Mouse (Mus musculus) neutrophil, adult 5-6 weeks (primary cell): ENCODE data around the gene Snx15. TPM values are rescaled to one million over a fixed set of nuclear protein-coding genes. Genes with fewer than 3 reads are reported as not detected.
"Not testable (repeated sequence)": the region's sequence is repeated elsewhere in the genome, so short reads cannot be mapped to it uniquely, and the experiment has no call there.

ENCODE experiments used
- ATAC-seq: fragments of 151-379, 151-347 bp; 2 replicates; pipeline ENCODE4 v1.8.0; 2017; ENCODE audit warnings: mild to moderate bottlenecking, moderate TSS enrichment; ENCODE audit not compliant: insufficient number of reproducible peaks, poor library complexity, low FRiP score, severe bottlenecking; ENCODE audit errors: extremely low read depth
- total RNA-seq: library from RNA; stranded (forward); fragments of 200-1000 nt; gene quantifications from 2 replicates; pipeline ENCODE4 v1.2.3, GENCODE M21; 2017

The Snx15 gene
- 9.1 and 9.8 TPM in 2 replicates for total RNA-seq

DNA sequence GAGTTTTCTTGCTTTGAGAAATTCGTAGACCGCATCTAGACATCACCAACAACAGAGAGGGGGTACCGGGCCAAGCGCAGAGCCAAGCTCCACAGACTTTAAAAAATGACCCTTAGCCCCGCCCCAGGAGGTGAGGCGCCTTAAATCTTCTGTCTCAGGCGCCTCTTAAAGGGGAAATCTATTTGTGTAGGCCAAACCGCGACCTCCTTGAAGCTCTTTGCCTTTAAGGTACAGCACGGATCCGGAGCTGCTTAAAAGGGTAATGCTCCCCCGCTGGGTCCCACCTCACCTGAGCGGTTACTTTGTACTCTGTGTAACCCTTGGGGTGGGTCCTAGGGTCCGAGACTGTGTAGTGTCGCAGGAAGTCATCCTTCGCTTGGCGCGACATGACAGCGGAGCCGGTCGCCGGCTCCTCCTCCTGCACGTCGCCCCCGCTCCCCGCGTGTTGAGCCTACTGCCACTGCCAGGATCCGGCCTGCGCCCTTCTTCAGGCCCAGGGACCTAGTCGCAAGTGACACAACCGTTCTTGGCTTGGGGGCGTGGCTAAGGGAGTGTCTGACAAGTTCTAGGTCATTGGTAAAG, at the start of gene Snx15:
Gene Snx15, minus strand, starts transcription at position 545 of the 582 bp plus-strand sequence.
- ATAC-seq, result peak; percentile 87

DNA sequence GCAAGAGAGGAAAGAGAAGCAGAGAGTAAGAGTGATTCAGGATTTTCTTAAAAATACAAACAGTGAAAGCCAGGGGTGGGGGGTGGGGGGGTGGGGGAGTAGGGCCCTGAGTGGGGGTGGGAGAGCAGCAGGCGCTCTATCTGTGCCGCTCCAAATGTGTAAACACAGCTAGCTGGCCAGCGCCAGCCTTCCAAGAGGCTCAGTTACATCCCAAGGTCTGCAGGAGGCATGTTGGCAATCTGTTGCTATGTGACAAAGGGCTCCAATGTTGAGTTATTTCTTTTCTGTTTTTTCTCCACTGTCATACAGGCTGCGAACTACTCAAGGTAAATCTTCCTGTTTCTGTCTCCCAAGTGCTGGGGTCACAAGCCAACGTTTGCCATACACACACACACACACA, 46.7 kb upstream of the Snx15 start:
- ATAC-seq, result no peak

DNA sequence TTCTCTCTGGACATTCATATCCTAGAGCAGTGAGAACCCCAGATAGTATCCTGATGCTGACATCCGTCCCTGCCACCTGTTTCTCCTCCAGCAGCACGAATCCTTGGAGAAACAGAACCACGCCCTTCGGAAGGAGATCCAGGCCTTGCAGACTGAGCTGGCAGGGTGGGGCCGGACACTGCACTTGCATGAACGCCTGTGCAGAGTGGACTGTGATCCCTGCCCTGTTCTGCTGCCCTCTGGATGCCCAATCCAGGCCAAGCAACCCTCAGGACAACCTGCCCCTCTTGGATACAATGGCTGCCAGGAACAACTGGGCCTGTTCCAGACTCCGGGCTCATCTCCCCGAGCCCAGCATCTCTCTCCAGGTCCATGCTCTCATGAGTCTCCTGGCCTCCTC, 43.1 kb upstream of the Snx15 start:
- no peak for ATAC-seq

DNA sequence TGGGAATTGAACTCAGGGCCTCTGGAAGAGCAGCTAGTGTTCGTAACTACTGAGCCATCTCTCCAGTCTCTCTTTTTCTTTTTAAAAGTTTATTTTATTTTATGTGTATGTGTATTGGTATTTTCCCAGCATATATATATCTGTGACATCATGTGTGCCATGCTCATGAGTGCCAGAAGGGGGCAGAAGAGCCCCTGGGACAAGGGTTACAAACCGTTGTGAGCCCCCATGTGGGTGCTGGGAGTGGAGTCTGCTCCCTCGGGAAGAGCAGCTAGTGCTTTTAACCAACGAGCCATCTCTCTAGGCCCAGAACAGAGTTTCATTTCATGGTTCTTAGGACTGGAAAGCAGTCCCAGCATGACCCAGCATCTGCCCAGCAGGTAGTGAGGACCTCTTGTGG, 38.6 kb upstream of the Snx15 start:
- no peak for ATAC-seq

DNA sequence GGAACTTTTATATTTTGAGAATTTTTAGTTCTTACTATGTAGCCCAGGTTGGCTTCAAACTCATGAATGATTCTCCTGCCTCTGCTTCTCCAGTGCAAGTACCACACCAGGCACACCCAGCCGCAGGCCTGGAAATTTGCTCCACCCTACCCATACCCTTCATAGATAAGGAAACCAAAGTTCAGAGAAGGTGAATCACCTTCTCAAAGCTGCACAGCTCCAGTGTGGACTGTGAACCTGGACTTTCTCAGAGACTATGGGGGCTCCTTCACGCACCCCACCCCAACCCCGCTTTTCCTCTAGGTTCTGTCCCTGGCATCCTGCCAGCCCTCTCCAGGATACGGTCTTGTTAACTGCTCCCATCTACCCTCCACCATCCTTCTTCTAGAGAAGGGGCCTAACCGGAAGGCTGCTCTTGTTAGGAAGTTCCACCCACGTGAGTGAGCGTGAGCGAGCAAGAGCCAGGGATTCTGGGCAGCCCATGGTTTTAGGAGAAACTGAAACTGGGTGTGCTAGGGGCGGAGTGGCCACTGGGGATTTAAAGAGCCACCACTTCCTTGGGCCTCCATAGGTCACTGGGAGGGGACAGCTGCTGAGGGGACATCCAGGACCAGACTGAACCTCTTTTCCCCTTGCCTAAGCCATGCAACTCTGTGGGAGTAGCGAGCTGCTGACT, 35.9 kb upstream of the Snx15 start:
- no peak for ATAC-seq

DNA sequence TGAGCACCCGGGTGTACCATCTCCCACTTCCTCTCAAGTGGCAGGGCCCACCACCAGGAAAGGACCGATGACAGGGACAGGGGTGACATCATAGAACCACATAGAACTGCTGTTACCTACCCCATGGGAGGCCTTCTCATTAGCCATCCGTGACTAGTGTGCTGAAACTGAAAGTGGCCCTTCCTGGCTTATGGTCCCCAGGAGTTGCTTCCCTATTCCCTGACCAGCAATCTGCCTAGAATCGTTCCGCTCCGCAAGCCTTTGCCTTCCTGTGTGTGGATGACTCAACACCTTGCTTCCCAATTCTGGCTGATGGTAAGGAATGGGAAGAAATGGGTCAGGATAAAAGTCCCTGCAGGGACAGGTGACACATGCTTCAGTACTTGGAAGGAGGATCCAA, 29.1 kb upstream of the Snx15 start:
- peak; percentile 20; the same call in 1 of the 2 replicates for ATAC-seq

DNA sequence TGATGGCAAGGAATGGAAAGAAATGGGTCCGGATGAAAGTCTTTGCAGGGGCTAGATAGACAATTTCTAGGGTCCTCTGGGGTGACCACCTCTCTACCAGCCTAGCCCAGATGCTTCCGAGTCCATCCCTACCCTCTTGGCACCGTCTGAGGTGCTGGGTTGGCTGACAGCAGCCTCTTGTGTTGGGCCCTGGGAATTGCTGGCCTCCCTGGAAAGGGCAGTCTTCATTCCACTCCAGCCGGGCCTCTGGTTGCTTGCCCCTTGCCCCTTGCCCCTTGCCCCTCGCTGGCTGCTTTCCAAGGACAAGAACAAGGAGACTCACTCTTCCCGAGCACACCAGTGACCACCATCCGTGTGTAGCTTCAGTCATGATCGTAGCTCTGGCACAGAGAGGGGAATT, 28.3 kb upstream of the Snx15 start:
- no peak for ATAC-seq

DNA sequence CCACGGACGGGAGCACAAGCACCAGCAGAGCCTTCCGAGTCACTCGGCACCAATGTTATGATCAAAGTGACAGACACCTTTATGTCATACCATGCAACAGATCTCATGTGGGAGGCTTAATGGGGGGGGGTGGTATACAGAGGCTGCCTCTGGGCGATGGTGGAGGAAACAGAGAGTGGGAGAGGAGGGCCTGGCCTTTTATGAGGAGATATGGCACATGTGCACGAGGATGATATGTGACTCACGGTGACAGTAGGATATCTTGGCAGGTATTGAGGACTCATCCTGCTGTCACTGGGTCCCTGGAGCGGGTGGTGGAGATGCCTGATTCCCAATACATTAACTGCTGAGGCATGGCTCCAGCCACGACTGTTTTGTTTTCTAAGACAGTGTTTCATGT, 27.1 kb upstream of the Snx15 start:
- no peak for ATAC-seq

DNA sequence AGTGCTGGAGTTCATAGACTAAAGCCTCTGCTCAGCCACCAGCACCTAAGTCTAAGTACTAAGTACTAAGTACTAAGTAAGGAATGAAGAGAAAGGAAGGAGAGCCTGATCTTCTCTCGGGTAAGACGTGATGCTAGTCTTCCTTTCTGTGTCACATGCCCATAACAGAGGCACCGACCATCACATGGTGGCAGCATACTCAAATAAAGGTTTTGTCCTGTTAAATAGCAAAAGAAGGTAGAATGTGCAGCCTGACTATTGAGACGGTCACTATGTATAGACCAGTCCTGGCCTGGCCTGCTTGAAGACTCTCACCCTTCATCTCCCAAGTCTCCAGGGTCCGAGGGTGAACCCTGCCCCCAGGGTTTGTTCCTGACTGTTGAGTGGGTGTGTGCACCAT, 16.7 kb upstream of the Snx15 start:
- no peak for ATAC-seq

DNA sequence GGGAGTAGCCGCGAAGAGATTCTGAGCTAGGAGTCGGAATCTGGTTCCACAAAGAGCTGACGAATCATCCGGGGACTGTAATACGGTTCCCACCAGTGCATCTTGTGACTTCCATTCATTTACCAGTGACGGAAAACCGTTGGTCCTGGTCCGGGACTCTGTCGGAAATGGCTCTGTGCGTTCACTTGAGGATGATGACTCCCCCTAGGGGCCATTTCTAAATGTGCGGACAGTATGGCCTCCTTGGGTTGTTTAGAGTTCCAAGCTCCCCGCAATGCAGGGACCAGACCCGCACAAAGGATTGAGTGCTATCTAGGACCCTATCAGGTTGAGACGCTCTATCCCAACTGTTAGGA, 13.3 kb upstream of the Snx15 start, which contains the start of gene Arl2:
Gene Arl2, minus strand, starts transcription at position 155 of the 356 bp plus-strand sequence.
- ATAC-seq, result peak; percentile 58

DNA sequence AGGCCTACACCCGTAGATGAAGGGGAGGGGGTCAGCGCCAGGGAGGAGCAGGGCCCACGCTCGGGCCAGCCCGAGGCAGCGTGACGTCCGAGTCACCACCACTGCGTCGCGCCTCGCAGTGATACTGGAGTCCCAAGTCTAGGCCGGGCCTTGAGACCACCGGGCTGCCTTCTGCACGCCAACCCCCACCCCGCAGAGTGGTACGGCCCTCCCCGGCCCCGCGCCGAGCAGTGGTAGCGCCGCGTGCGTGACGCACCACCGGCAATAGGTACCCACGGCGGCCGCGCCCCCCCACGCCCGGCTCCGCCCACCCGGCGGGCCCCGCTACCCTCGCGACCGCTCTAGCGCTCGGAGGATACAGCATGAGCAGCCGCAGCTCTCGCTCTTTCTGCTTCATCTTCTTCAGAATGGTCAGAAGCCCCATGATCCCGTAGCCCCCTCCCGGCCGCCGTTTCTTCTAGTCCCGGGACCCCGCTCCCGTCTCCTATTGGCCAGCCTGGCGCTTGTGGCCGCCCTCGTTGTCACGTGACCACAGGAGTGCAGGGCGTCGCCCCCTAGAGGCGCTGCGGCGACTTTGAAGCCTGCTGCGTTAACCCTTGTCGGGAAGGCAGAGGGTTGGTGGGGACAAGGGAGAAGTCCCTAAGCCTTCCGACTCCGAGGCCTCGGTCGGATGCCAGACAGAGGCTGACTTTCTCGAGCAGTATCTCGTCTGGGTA, 12.7 kb upstream of the Snx15 start, which contains the start of gene Batf2:
Gene Batf2, plus strand, starts transcription at position 306 of the 716 bp plus-strand sequence.
- ATAC-seq, result peak; percentile 80

DNA sequence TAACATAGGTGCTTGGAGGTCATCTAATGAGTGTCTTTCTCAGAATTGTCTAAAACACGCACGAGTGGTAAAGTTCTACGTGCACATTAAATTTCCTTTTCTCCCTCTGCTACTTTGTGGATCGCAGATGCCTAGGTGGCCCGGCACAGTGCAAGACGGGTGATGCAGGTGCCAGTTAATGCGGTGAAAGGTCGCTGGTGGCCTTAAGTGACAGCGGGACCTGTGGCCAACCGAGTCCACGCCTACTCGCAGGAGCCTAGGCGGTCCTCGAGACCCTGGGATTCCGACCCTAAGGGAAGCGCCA, 12.2 kb upstream of the Snx15 start:
- no peak for ATAC-seq

DNA sequence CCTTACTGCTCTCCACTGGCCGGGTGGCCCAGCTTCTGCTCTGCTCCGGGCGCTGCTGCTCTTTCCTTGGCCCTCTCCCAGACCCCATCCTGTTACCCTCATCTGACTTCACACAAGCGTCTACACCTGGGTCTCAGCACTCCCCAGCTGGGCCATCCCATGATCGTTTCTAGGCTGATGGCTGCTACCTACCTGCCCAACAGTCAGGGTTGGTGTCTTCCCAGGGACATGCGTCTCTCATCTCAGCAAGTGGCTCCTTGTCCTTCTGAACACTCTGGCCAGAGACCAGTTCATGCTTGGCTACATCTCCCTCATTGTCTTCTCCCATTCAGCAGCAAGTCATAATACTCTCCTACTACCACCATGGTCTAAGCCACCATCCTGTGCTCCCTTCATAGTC, 11.6 kb upstream of the Snx15 start:
- ATAC-seq, result no peak

DNA sequence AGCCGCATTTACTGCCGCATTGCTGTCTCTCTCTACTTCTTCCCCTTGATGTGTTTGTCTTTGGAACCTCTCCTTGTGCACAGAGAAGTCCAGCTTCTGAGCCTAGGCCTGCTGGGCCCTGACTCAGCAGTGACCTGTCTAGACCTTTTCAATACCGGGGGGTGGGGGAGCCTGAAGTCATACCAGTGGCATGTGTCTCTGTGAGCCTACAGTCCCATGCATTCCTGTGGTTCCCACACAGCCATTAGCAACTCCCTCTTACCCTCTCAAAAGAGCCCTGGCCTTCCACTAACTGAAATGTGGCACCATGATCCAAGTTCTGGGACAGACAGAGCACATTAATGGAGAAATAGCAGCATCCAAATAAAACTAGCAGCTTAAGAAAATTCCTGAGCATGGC, 8.3 kb upstream of the Snx15 start:
- no peak for ATAC-seq

DNA sequence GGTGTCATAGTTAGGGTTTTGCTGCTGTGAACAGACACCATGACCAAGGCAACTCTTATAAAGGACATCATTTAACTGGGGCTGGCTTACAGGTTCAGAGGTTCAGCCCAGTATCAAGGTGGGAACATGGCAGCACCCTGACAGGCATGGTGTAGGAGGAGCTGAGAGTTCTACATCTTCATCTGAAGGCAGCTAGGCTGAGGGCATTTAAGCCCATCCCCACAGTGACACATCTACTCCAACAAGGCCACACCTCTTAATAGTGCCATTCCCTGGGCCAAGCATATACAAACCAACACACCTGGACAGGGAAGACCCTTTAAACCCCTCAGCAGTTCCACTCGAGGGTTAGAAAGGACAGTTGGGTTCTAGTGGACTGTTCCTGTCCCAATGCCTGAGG, 5.1 kb upstream of the Snx15 start:
- not testable (repeated sequence) for ATAC-seq

DNA sequence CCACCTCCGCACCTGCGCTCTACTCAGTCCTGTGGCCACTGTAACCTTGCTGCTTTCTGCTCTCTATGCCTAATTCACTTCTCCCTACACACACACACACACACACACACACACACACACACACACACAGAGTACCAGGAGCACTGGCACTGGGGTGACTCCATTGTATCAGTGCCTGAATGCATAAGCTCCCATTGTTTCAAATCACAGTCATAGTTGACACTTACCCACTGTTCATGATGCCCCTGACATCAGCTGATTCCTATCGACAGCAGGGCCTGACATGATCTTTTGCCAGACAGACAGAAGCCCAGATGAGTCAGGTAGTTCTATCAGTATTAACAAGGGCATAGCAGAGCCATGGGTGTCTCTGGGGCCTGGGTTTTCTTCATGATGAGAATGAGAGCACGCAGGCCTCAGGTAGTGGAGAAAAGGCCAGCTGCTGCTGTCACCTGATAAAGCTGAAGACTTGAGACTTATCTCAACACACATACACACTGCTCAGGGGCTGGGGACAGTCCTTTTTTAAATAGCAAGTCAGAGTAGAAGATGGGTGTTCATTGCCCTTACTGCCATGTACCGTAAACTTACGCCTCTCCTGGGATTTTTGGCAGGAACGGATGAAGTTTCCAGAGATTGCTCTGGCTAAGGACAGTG, 4.2 kb upstream of the Snx15 start:
- ATAC-seq, result no peak

DNA sequence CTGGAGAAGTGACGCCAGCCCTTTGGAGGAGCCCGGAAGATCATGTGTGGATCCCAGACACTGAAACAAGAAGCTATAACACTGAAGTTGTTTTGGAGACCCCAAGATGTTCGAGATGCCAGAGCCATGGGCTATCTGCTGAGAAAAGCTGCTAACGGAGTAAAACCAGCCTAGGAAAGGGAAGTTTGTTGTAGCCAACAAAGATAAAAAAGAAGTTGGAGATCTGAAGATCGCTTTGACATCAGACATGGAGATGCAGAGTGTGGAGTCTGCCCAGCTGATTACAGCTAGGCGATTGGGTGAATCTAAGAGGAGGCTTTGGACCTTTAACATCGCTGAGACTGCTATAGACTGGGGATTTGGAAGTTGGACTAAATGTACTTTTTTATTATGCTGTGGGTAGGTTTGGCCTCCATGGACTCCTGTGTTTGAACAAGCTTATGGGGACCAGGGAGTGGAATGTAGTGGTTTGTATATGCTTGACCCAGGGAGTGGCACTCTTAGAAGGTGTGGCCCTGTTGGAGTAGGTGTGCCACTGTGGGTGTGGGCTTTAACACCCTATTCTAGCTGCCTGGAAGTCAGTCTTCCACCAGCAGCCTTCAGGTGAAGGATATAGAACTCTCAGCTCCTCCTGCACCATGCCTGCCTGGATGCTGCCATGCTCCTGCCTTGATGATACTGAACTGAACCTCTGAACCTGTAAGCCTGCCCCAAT, 2.5 kb upstream of the Snx15 start:
- not testable (repeated sequence) for ATAC-seq

DNA sequence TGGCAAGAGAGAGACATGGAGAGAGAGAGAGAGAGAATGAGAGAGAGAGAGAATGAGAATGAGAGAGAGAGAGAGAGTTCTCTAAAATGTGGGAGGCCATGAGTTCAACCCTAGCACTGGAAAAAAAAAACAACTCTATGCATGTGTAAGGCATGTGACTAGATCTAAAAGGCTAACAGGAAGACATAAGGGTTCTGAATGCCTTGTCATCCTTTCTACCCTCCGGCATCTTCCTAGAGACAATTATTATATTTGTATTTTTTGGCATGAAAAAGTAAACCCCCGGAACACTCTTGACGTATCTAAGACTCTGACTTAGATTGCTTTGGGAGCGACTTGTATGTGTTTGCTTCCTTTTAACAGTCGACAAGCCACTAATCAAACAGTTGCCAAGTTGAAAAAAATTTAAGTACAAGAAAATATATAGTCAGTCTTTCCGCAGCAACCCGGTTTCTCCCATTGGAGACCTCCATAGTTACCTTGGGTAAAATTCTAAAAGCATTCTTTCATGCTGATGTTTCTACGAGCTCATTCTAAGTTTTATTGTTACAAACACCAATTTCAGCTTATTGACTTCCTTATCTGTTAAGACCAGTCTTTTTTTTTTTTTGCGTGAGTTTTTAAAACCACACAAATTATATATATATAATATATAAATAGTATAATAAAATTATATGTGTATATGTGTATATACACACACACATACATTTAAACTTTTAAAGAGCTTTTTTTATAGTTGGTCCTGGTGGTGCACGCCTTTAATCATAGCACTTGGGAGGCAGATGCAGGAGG, 1.1 kb downstream of the Snx15 start:
- no peak for ATAC-seq

DNA sequence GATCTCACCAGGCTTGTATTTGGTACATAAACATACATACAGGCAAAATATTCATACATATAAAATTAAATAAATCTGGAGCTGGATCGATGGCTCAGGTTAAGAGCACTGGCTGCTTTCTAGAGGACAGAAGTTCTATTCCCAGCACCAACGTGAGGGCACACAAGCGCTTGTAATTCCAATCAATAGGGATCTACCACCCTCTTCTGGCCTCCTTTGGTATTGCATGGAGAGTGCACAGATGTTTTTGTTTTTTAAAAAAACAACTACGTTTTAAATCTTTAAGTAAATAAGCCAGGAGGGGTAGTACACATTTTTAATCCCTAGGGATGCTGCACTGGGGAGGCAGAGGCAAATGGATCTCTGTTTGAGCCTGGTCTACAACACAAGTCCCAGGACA, 1.8 kb downstream of the Snx15 start:
- ATAC-seq, result peak; percentile 27; the same call in 1 of the 2 replicates
